Mouse (Mus musculus): ENCODE results near the gene B4galnt4.

- TF ChIP-seq POLR2A (IDR thresholded peaks at IDR 0.05; ENCODE audit: borderline replicate concordance, low read depth, low read length) (no peak), CTCF (IDR thresholded peaks at IDR 0.05; ENCODE audit: low read depth, low read length) (no peak)
Measured at GRCm38 (mm10) chr7:141041661-141042060, 19.2 kb upstream of the B4galnt4 start.
